7 mouse cellular contexts compared by ENCODE assay signal in the genomic region with DNA sequence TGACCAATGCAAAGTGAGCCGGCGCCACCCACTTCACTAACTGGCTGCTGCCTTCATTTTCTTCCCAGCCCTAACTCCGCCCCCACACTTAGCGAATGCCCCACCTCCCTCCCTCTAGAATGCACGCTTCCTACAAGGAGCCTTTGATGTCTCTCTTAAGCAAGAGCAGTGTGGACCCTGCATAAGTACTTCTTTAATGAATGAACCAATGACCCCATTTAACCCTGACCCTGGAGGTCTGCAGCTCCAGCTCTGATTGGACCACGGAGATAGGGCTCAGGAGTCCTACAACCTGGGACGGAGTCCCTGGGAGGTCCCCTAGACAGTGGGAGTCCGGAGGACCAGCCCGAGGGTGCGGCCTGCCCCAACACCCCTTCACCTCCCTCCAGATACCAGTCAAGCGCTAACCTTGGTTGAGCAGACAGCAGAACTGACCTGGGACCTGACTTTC.
DNase-seq lines count a peak whose midpoint lies in the region; ATAC-seq and TF ChIP-seq lines count a peak whose summit lies in the region.

No protein-coding gene starts in this region.

- H3K9me3 ChIP-seq in embryonic facial prominence, embryonic 15.5 days (replicated peaks), result no peaks in the 10 kb centered on the region
- no peaks in the 10 kb centered on the region for H3K9me3 ChIP-seq in stomach, postnatal 0 days (ENCODE audit: control insufficient read depth, low read length)
- no peaks in the 10 kb centered on the region for H3K9me3 ChIP-seq in liver, embryonic 11.5 days (ENCODE audit: control insufficient read depth, low read length)

- no peak overlapping the region for H3K9ac ChIP-seq in embryonic facial prominence, embryonic 15.5 days
- H3K9ac ChIP-seq in stomach, postnatal 0 days (ENCODE audit: low read length), result no peak overlapping the region
- no peak overlapping the region for H3K9ac ChIP-seq in liver, embryonic 11.5 days (ENCODE audit: low read depth, low read length)

- peaks cover 15% of the 10 kb centered on the region for H3K4me1 ChIP-seq in embryonic facial prominence, embryonic 15.5 days
- no peaks in the 10 kb centered on the region for H3K4me1 ChIP-seq in stomach, postnatal 0 days (replicated peaks; ENCODE audit: control insufficient read depth, insufficient read depth)
- H3K4me1 ChIP-seq in liver, embryonic 11.5 days (replicated peaks; ENCODE audit: control insufficient read depth, insufficient read depth, low read length), result no peaks in the 10 kb centered on the region

- H3K27ac ChIP-seq in embryonic facial prominence, embryonic 15.5 days (replicated peaks), result peak overlapping the region; percentile 17; the same call in 1 of the 2 replicates
- no peak overlapping the region for H3K27ac ChIP-seq in stomach, postnatal 0 days (replicated peaks)
- no peak overlapping the region for H3K27ac ChIP-seq in liver, embryonic 11.5 days (ENCODE audit: low read depth, low read length)

- H3K4me3 ChIP-seq in embryonic facial prominence, embryonic 15.5 days (replicated peaks), result no peak overlapping the region
- no peak overlapping the region for H3K4me3 ChIP-seq in stomach, postnatal 0 days (ENCODE audit: low read depth, low read length)
- no peak overlapping the region for H3K4me3 ChIP-seq in liver, embryonic 11.5 days (ENCODE audit: low read depth, low read length)

- no peaks in the 10 kb centered on the region for H3K36me3 ChIP-seq in embryonic facial prominence, embryonic 15.5 days
- H3K36me3 ChIP-seq in stomach, postnatal 0 days (ENCODE audit: control insufficient read depth, insufficient read depth, low read length), result no peaks in the 10 kb centered on the region
- no peaks in the 10 kb centered on the region for H3K36me3 ChIP-seq in liver, embryonic 11.5 days (ENCODE audit: control insufficient read depth, insufficient read depth, low read length)

- TF ChIP-seq CTCF in stomach, postnatal 0 days (IDR thresholded peaks at IDR 0.05; ENCODE audit: low read depth), result no peak

- no peak for ATAC-seq in embryonic facial prominence, embryonic 15.5 days (ENCODE audit: insufficient number of reproducible peaks, low FRiP score, low TSS enrichment, low read depth)
- ATAC-seq in stomach, postnatal 0 days (ENCODE audit: low FRiP score, low TSS enrichment), result 0 out of 2 replicates have a peak, but pooled peaks have one; percentile 8
- no peak for ATAC-seq in liver, embryonic 11.5 days (replicated peaks; ENCODE audit: low FRiP score)

- intact Hi-C loops in left cerebral cortex, postnatal 25 days (cut with DNase I), result no loop called here

- peaks cover 26% of the 10 kb centered on the region for H3K27me3 ChIP-seq in embryonic facial prominence, embryonic 15.5 days
- no peaks in the 10 kb centered on the region for H3K27me3 ChIP-seq in stomach, postnatal 0 days (ENCODE audit: control insufficient read depth, insufficient read depth, low read length)
- H3K27me3 ChIP-seq in liver, embryonic 11.5 days (replicated peaks; ENCODE audit: control insufficient read depth, insufficient read depth, low read length), result peaks cover 61% of the 10 kb centered on the region

- peak; percentile 23 for DNase-seq in kidney, postnatal 10 days
- no peak for DNase-seq in kidney, adult 9 months
- peak; percentile 83 for DNase-seq in embryo, embryonic 10 days (ENCODE audit: low spot score)
- DNase-seq in stomach, postnatal 0 days (ENCODE audit: low spot score), result no peak
- DNase-seq in left cerebral cortex, postnatal 25 days (ENCODE audit: low spot score in 2 of 2), result no peak
- DNase-seq in liver, embryonic 11.5 days (ENCODE audit: low spot score), result no peak

- TF ChIP-seq EP300 in stomach, postnatal 0 days (optimal IDR thresholded peaks at IDR 0.05), result no peak

- 12% methylated on average over 11 of the region's 11 CpGs for WGBS in embryonic facial prominence, embryonic 15.5 days
- WGBS in stomach, postnatal 0 days, result 24% methylated on average over 11 of the region's 11 CpGs
- 7% methylated on average over 11 of the region's 11 CpGs for whole genome bisulfite sequencing in liver, embryonic 11.5 days

- H3K4me2 ChIP-seq in embryonic facial prominence, embryonic 15.5 days (replicated peaks), result 0 out of 2 replicates have a peak overlapping the region, but pooled peaks have one; percentile 1
- no peak overlapping the region for H3K4me2 ChIP-seq in stomach, postnatal 0 days (replicated peaks; ENCODE audit: low read depth)
- no peak overlapping the region for H3K4me2 ChIP-seq in liver, embryonic 11.5 days

Comparison
In these comparisons a context has a peak if more than half of its experiments do, and no peak if none do; other contexts are left out.
1. DNase-seq: peak in kidney, postnatal 10 days (single experiment) and embryo, embryonic 10 days (single experiment); none in kidney, adult 9 months (single experiment), stomach, postnatal 0 days (single experiment), left cerebral cortex, postnatal 25 days (0 of 2) and liver, embryonic 11.5 days (single experiment).